Mouse (Mus musculus) C2C12 (cell line): ENCODE results near the gene Clip1.

Experiments
- CEBPB ChIP-seq: IDR thresholded peaks from one replicate; pipeline ENCODE4 v1.6.1; 2011; ENCODE audit warnings: low read depth, mild to moderate bottlenecking, control low read depth, moderate library complexity
- CTCF ChIP-seq: IDR thresholded peaks from one replicate; pipeline ENCODE4 v1.5.1; 2011; ENCODE audit not compliant: control insufficient read depth, insufficient read depth, insufficient read length
- MAX ChIP-seq: IDR thresholded peaks from one replicate; pipeline ENCODE4 v1.6.1; 2011; ENCODE audit warnings: mild to moderate bottlenecking, control low read depth
- MYOD1 ChIP-seq: IDR thresholded peaks from one replicate; pipeline ENCODE4 v1.6.1; 2011; ENCODE audit warnings: low read depth; ENCODE audit not compliant: control insufficient read depth, insufficient read length
- MYOG ChIP-seq: IDR thresholded peaks from one replicate; pipeline ENCODE4 v1.6.1; 2011; ENCODE audit not compliant: control insufficient read depth, insufficient read length; ENCODE audit errors: extremely low read depth
- USF1 ChIP-seq: IDR thresholded peaks from one replicate; pipeline ENCODE4 v1.6.1; 2011; ENCODE audit warnings: low read depth, mild to moderate bottlenecking, control low read depth, moderate library complexity

DNA sequence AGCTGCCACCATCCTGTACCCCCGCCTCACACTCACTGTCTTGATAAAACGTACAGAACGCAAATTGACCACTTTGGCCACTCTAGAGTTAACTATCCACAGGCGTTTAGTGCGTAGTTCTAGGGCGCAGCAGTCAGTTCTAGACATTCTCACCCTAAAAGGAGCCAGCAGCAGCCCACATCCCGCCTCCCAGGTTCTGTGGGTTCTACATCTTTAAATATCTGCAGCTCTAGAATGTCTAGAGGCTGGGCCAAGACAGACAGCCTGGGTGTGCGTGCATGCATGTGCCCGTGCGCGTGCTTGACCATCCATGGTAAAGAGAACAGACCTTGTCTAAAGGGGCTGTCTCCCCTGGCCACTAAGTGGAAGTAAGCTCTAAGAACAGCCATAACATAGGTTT, 123.3 kb downstream of the Clip1 start:
- TF ChIP-seq CTCF, result no peak
- no peak for TF ChIP-seq MYOD1
- TF ChIP-seq USF1, result no peak
- no peak for TF ChIP-seq MYOG
- no peak for TF ChIP-seq MAX
- no peak for TF ChIP-seq CEBPB
